Mouse (Mus musculus): ENCODE results near the gene Tcl1b5. TPM values are rescaled to one million over a fixed set of nuclear protein-coding genes. Genes with fewer than 3 reads are reported as not detected.

Tcl1b5 gene
- polyA plus RNA-seq (2015; fragmentation: Illumina TruSeq; extraction: RNeasy Lipid Tissue Mini Kit (QIAGEN cat#74804); ENCODE audit: insufficient read depth, low replicate concordance), result not detected

DNA sequence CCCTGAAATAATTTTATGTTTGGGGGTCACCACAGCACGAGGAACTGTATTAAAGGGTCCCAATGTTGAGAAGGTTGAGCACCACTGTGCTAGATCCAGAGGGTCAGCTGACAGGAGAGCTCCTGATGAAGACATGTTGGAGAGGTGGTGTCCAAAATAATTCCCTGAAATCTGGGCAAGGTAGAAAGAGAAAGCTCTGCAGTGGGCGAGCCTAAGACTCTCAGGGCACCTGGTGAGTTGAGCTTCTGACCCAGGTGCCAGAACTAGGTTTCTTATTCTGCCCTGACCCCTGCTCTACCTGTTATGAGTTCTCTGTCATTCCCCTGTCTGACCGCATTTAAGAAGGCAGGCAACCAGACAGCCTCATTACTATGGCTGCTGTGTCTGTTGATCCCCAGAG lies at the start of gene Tcl1b5:
Tcl1b5 (plus strand) TSS at position 301 of the 400 bp plus-strand sequence.

GRCm38 (mm10) chr12:105145714-105146113 lies 30.4 kb upstream of the Tcl1b5 start, which contains the start of gene Tcl1b2:
TSS of gene Tcl1b2 (plus strand) at chr12:105146014.

GRCm38 (mm10) chr12:105159390-105159789 lies 16.8 kb upstream of the Tcl1b5 start, which contains the start of gene Tcl1b1:
TSS of gene Tcl1b1 (plus strand) at chr12:105159690.

GRCm38 (mm10) chr12:105190743-105191142 lies 14.6 kb downstream of the Tcl1b5 start, which contains the start of gene Tcl1b3:
TSS of gene Tcl1b3 (plus strand) at chr12:105191043.

GRCm38 (mm10) chr12:105201657-105202056 lies 25.5 kb downstream of the Tcl1b5 start, which contains the start of gene Tcl1b4:
TSS of gene Tcl1b4 (plus strand) at chr12:105201957.

DNA sequence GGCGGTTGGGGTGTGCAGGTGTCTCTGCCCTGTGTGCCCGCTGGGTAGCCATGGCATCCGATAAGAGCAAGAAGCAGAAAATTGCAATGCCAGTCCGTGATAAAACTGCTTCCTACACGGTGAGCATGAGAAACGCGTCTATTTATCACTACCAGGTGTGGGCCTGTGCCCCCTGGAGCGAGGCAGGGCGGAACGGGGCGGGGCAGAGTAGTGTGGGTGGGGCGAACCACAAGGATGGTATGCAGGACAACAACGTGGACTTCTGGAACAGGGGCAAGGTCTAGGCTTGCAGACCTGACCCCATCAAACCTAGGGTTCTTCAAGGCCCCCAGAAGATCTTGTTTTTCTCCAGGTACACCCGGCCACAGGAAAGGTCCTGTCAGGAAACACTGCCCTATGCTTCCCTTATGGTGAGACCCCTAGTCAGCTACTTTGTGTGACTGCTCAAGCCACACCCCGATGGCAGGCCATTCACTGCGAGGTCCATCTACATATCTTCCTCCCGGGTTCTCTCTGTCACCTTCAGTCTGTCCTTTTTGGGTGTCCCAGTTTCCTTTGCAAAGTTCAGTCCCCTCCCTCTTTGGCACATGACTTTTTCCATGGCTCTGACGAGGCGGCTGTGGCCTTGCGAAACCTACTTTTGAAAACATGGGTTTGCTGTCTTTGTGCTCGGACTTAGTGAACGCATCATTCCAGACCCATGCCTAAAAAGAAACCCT lies 46.6 kb downstream of the Tcl1b5 start, which contains the start of gene Tcl1:
Tcl1 (minus strand) TSS at position 193 of the 719 bp plus-strand sequence.

Other genes starting within 250 kb of the Tcl1b5 start
- 8.1 TPM for gene Syne3, start 166.5 kb upstream of the Tcl1b5 start, polyA plus RNA-seq (2015; fragmentation: Illumina TruSeq; extraction: RNeasy Lipid Tissue Mini Kit (QIAGEN cat#74804); ENCODE audit: insufficient read depth, low replicate concordance)
- 13.9 TPM for gene Glrx5, start 143.7 kb upstream of the Tcl1b5 start, polyA plus RNA-seq (2015; fragmentation: Illumina TruSeq; extraction: RNeasy Lipid Tissue Mini Kit (QIAGEN cat#74804); ENCODE audit: insufficient read depth, low replicate concordance)
- gene Tcl1b2, start 30.3 kb upstream of the Tcl1b5 start, polyA plus RNA-seq (2015; fragmentation: Illumina TruSeq; extraction: RNeasy Lipid Tissue Mini Kit (QIAGEN cat#74804); ENCODE audit: insufficient read depth, low replicate concordance), result not detected
- not detected for gene Tcl1b1, start 16.7 kb upstream of the Tcl1b5 start, polyA plus RNA-seq (2015; fragmentation: Illumina TruSeq; extraction: RNeasy Lipid Tissue Mini Kit (QIAGEN cat#74804); ENCODE audit: insufficient read depth, low replicate concordance)
- not detected for gene Tcl1b3, start 14.7 kb downstream of the Tcl1b5 start, polyA plus RNA-seq (2015; fragmentation: Illumina TruSeq; extraction: RNeasy Lipid Tissue Mini Kit (QIAGEN cat#74804); ENCODE audit: insufficient read depth, low replicate concordance)
- not detected for gene Tcl1b4, start 25.6 kb downstream of the Tcl1b5 start, polyA plus RNA-seq (2015; fragmentation: Illumina TruSeq; extraction: RNeasy Lipid Tissue Mini Kit (QIAGEN cat#74804); ENCODE audit: insufficient read depth, low replicate concordance)
- gene Tcl1, start 46.4 kb downstream of the Tcl1b5 start, polyA plus RNA-seq (2015; fragmentation: Illumina TruSeq; extraction: RNeasy Lipid Tissue Mini Kit (QIAGEN cat#74804); ENCODE audit: insufficient read depth, low replicate concordance), result not detected
- not detected for gene Tunar, start 157.5 kb downstream of the Tcl1b5 start, polyA plus RNA-seq (2015; fragmentation: Illumina TruSeq; extraction: RNeasy Lipid Tissue Mini Kit (QIAGEN cat#74804); ENCODE audit: insufficient read depth, low replicate concordance)

All from spleen, adult 10 weeks (tissue).